Mouse (Mus musculus) myocyte (in vitro differentiated cells): ENCODE data around the gene Gm11985. TPM values are rescaled to one million over a fixed set of nuclear protein-coding genes. Genes with fewer than 3 reads are reported as not detected.

Experiments
- H3K27me3 ChIP-seq: one replicate; pipeline ENCODE4 v1.6.1; 2011; ENCODE audit not compliant: control insufficient read depth, insufficient read depth, insufficient read length
- H3K36me3 ChIP-seq: one replicate; pipeline ENCODE4 v1.6.1; 2011; ENCODE audit not compliant: control insufficient read depth, insufficient read depth
- H3K4me2 ChIP-seq: one replicate; pipeline ENCODE4 v1.6.1; 2011; ENCODE audit warnings: low read depth, control low read depth
- H3K4me3 ChIP-seq: one replicate; pipeline ENCODE4 v1.5.1; 2011; ENCODE audit warnings: mild to moderate bottlenecking, control low read depth, moderate library complexity
- H3K79me2 ChIP-seq: one replicate; pipeline ENCODE4 v1.6.1; 2011; ENCODE audit not compliant: control insufficient read depth, insufficient read depth
- H3ac ChIP-seq: one replicate; pipeline ENCODE4 v1.6.1; 2011; ENCODE audit not compliant: control insufficient read depth, insufficient read length
- CEBPB ChIP-seq: IDR thresholded peaks from 2 replicates; pipeline ENCODE4 v1.6.1; 2011; ENCODE audit warnings: mild to moderate bottlenecking, moderate library complexity; ENCODE audit not compliant: poor library complexity, insufficient read depth, severe bottlenecking
- E2F4 ChIP-seq: IDR thresholded peaks from one replicate; pipeline ENCODE4 v1.6.1; 2011; ENCODE audit warnings: mild to moderate bottlenecking, control low read depth, moderate library complexity; ENCODE audit not compliant: insufficient read depth
- MAX ChIP-seq: IDR thresholded peaks from one replicate; pipeline ENCODE4 v1.6.1; 2011; ENCODE audit warnings: low read depth, mild to moderate bottlenecking, control low read depth
- MYOD1 ChIP-seq, 3 experiments: IDR thresholded peaks; one replicate each; pipeline ENCODE4 v1.6.1; 2011; ENCODE audit warnings: control low read depth in 2 of 3, low read depth in 2 of 3, mild to moderate bottlenecking in 2 of 3, moderate library complexity in 1 of 3; ENCODE audit not compliant: insufficient read length in 2 of 3, control insufficient read depth in 1 of 3
- MYOG ChIP-seq, 3 experiments: IDR thresholded peaks; one replicate each; pipeline ENCODE4 v1.6.1; 2011; ENCODE audit warnings: control low read depth in 2 of 3, low read depth in 2 of 3, mild to moderate bottlenecking in 2 of 3; ENCODE audit not compliant: insufficient read length in 2 of 3, control insufficient read depth in 1 of 3, insufficient read depth in 1 of 3
- POLR2A ChIP-seq: IDR thresholded peaks from one replicate; pipeline ENCODE4 v1.6.1; 2011; ENCODE audit warnings: low read depth, mild to moderate bottlenecking, control low read depth, moderate library complexity; ENCODE audit not compliant: insufficient read length
- POLR2AphosphoS2 ChIP-seq: IDR thresholded peaks from one replicate; pipeline ENCODE4 v1.6.1; 2011; ENCODE audit warnings: low read depth, control low read depth; ENCODE audit not compliant: insufficient read length
- REST ChIP-seq: IDR thresholded peaks from one replicate; pipeline ENCODE4 v1.6.1; 2011; ENCODE audit warnings: mild to moderate bottlenecking, control low read depth, moderate library complexity; ENCODE audit not compliant: insufficient read depth, insufficient read length
- SRF ChIP-seq: IDR thresholded peaks from one replicate; pipeline ENCODE4 v1.6.1; 2011; ENCODE audit warnings: low read depth; ENCODE audit not compliant: control insufficient read depth, insufficient read length
- TCF12 ChIP-seq: IDR thresholded peaks from one replicate; pipeline ENCODE4 v1.6.1; 2011; ENCODE audit warnings: mild to moderate bottlenecking, control low read depth; ENCODE audit not compliant: poor library complexity, insufficient read depth, severe bottlenecking
- TCF3 ChIP-seq: IDR thresholded peaks from one replicate; pipeline ENCODE4 v1.6.1; 2011; ENCODE audit warnings: low read depth, control low read depth; ENCODE audit not compliant: insufficient read length
- USF1 ChIP-seq: IDR thresholded peaks from one replicate; pipeline ENCODE4 v1.6.1; 2011; ENCODE audit warnings: low read depth, mild to moderate bottlenecking, control low read depth, moderate library complexity
- polyA plus RNA-seq: library from polyadenylated mRNA; unstranded; fragments of >200 nt; fragmentation: generic; extraction: Trizol; gene quantifications from one replicate; pipeline ENCODE4 v1.2.1, GENCODE M21; 2012; ENCODE audit warnings: missing spikeins

Gm11985 gene
- polyA plus RNA-seq, 1 experiment, result not detected

DNA sequence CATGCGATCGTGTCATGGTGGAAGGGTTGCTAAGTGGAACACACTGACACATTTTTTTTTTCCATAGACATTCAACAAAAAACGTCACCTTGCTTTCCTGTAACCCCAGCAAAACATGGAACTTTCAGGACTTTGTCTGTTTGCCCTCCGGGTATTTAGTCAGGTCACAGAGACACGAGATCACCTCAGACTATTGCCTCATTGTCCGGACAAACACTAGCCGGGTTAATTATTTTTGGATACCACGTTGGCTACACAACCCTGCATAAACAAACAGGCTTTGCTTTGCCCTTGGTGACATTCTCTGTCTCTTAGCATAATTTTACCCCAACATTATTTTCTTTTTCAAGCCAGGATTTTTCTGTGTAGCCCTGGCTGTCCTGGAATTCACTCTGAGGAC is 35.3 kb downstream of the Gm11985 start:
- Histone ChIP-seq H3K36me3 (no peaks in the 10 kb centered on the region), H3K4me2 (no peak overlapping the region), H3K27me3 (no peaks in the 10 kb centered on the region), H3K4me3 (no peak overlapping the region), H3K79me2 (no peaks in the 10 kb centered on the region), H3ac (no peak overlapping the region)
- no peak for TF ChIP-seq POLR2A
- no peak for TF ChIP-seq E2F4
- TF ChIP-seq CEBPB, result no peak
- no peak for TF ChIP-seq MYOD1 (IDR thresholded peaks at IDR 0.05; ENCODE audit: control insufficient read depth in 1 of 3, insufficient read length in 2 of 3, low read depth in 2 of 3)
- no peak for TF ChIP-seq MYOG (IDR thresholded peaks at IDR 0.05; ENCODE audit: control insufficient read depth in 1 of 3, insufficient read depth in 1 of 3, insufficient read length in 2 of 3, low read depth in 2 of 3)
- TF ChIP-seq MAX, result no peak
- TF ChIP-seq TCF12, result no peak
- no peak for TF ChIP-seq SRF
- no peak for TF ChIP-seq TCF3
- no peak for TF ChIP-seq POLR2AphosphoS2
- TF ChIP-seq REST, result no peak
- TF ChIP-seq USF1, result no peak

GRCm38 (mm10) chr11:7152371-7152770 is 36.0 kb downstream of the Gm11985 start:
- TF ChIP-seq E2F4 (no peak), MAX (no peak), MYOG (IDR thresholded peaks at IDR 0.05; ENCODE audit: control insufficient read depth in 1 of 3, insufficient read depth in 1 of 3, insufficient read length in 2 of 3, low read depth in 2 of 3) (no peak), SRF (no peak), MYOD1 (IDR thresholded peaks at IDR 0.05; ENCODE audit: control insufficient read depth in 1 of 3, insufficient read length in 2 of 3, low read depth in 2 of 3) (no peak), TCF12 (no peak), REST (no peak), POLR2A (no peak), CEBPB (no peak)
- H3K4me2 ChIP-seq, result no peak overlapping the region
- no peak overlapping the region for H3ac ChIP-seq
- H3K27me3 ChIP-seq, result no peaks in the 10 kb centered on the region
- H3K4me3 ChIP-seq, result no peak overlapping the region
- H3K79me2 ChIP-seq, result no peaks in the 10 kb centered on the region
- no peaks in the 10 kb centered on the region for H3K36me3 ChIP-seq

DNA sequence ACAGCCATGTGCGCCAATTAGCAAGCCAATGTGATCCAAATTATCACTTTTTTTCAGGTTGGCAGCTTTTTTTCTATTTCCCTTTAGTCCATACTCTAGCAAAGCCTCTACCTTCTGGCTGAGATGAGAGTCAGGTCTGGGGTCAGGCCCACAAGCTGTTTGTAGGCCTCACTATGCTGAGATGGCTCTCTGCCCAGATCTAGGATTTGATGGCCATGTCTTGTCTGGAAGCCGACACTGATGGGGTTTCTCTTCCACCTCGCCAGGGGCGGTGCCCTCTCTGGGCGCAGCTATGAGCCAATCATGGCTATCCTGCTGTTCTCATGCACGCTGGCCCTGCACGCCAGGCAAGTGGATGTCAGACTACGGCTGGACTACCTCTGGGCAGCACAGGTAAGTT is 37.9 kb downstream of the Gm11985 start:
- Histone ChIP-seq H3K4me3 (no peak overlapping the region), H3ac (no peak overlapping the region), H3K79me2 (no peaks in the 10 kb centered on the region), H3K36me3 (no peaks in the 10 kb centered on the region), H3K4me2 (no peak overlapping the region), H3K27me3 (no peaks in the 10 kb centered on the region)
- no peak for TF ChIP-seq TCF3
- no peak for TF ChIP-seq MYOD1 (IDR thresholded peaks at IDR 0.05; ENCODE audit: control insufficient read depth in 1 of 3, insufficient read length in 2 of 3, low read depth in 2 of 3)
- no peak for TF ChIP-seq CEBPB
- TF ChIP-seq POLR2A, result no peak
- no peak for TF ChIP-seq SRF
- no peak for TF ChIP-seq POLR2AphosphoS2
- TF ChIP-seq MYOG (IDR thresholded peaks at IDR 0.05; ENCODE audit: control insufficient read depth in 1 of 3, insufficient read depth in 1 of 3, insufficient read length in 2 of 3, low read depth in 2 of 3), result no peak
- no peak for TF ChIP-seq TCF12
- no peak for TF ChIP-seq USF1
- TF ChIP-seq MAX, result no peak
- TF ChIP-seq REST, result no peak

DNA sequence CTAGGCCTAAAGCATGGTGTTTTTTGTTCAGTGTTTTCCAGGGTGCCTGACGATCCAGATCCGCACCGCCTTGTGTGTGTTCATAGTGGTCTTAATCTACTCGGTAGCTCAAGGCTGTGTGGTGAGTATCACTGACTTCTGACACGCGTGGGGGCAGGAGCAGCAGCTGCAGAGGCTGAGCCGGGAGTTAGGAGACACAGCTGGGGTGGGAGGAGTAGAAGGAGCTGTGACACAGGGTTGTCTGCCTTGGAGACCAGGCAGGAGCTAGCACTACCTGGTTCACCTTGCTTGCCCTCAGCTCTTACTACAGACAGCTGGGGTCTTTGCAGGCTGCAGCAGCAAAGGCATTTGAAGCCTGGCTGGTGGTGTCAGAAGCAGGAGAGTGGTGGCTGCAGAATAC is 38.9 kb downstream of the Gm11985 start:
- Histone ChIP-seq H3K27me3 (no peaks in the 10 kb centered on the region), H3K4me3 (no peak overlapping the region), H3K4me2 (no peak overlapping the region), H3ac (no peak overlapping the region), H3K36me3 (no peaks in the 10 kb centered on the region), H3K79me2 (no peaks in the 10 kb centered on the region)
- no peak for TF ChIP-seq E2F4
- no peak for TF ChIP-seq POLR2AphosphoS2
- no peak for TF ChIP-seq TCF12
- TF ChIP-seq SRF, result no peak
- TF ChIP-seq USF1, result no peak
- TF ChIP-seq POLR2A, result no peak
- no peak for TF ChIP-seq MYOD1 (IDR thresholded peaks at IDR 0.05; ENCODE audit: control insufficient read depth in 1 of 3, insufficient read length in 2 of 3, low read depth in 2 of 3)
- TF ChIP-seq TCF3, result no peak
- TF ChIP-seq MYOG (IDR thresholded peaks at IDR 0.05; ENCODE audit: control insufficient read depth in 1 of 3, insufficient read depth in 1 of 3, insufficient read length in 2 of 3, low read depth in 2 of 3), result no peak
- TF ChIP-seq REST, result no peak
- TF ChIP-seq MAX, result no peak
- no peak for TF ChIP-seq CEBPB

DNA sequence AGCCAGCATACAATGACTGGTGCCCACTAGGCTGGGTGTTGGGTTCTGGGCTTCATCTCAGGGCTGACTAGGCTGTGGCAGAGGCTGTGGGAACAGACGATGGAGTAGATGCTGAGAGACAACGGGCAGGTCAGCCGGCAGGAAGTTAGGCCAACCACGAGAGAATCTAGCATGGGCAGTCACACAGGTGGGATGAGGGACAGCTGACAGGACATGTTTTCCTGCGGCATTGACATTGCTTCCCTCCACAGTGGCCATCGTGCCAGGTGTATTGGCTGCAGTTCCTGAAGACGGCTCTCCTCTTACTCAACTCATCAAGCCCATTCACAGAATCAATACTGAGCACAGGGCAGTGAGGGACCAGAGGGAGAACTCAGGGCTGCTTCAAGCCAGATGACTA is 40.4 kb downstream of the Gm11985 start:
- Histone ChIP-seq H3K27me3 (no peaks in the 10 kb centered on the region), H3K79me2 (no peaks in the 10 kb centered on the region)

More for the DNA sequence above, 40.4 kb downstream of the Gm11985 start:
- TF ChIP-seq POLR2A (no peak), E2F4 (no peak), USF1 (no peak), CEBPB (no peak), MAX (no peak), MYOD1 (IDR thresholded peaks at IDR 0.05; ENCODE audit: control insufficient read depth in 1 of 3, insufficient read length in 2 of 3, low read depth in 2 of 3) (no peak), SRF (no peak), TCF12 (no peak), POLR2AphosphoS2 (no peak), REST (no peak), TCF3 (no peak), MYOG (IDR thresholded peaks at IDR 0.05; ENCODE audit: control insufficient read depth in 1 of 3, insufficient read depth in 1 of 3, insufficient read length in 2 of 3, low read depth in 2 of 3) (no peak)
- no peak overlapping the region for H3ac ChIP-seq
- H3K4me2 ChIP-seq, result no peak overlapping the region
- H3K36me3 ChIP-seq, result no peaks in the 10 kb centered on the region
- no peak overlapping the region for H3K4me3 ChIP-seq
